Mouse (Mus musculus) gastrocnemius, postnatal 14 days (tissue): Measurements from ENCODE around the gene Ptafr. TPM values are rescaled to one million over a fixed set of nuclear protein-coding genes. Genes with fewer than 3 reads are reported as not detected.

ENCODE experiments used
- DNase-seq: peaks from one replicate; pipeline ENCODE4 v3.0.0; 2021; ENCODE audit warnings: mixed read lengths
- intact Hi-C: fragments of 180-260 bp; cut with DNase I; formaldehyde crosslinking; loops from one replicate; pipeline ENCODE4 v1.15.1; 2025; ENCODE audit warnings: low total_unique reads
- long read RNA-seq, 2 experiments: library from polyadenylated mRNA; stranded (forward); transcript quantifications; one replicate each; pipeline ENCODE4 v2.0.0; 2021
- total RNA-seq, 2 experiments: library from RNA; stranded (reverse); gene quantifications; 2 replicates each; pipeline ENCODE4 v1.2.3; 2021

Ptafr gene
- total RNA-seq, result 1 to 10 TPM in 1 of 2 experiments, under 1 TPM in 1; 0.91 to 1.6 TPM
- long read RNA-seq, experiment 1, result 0 reads
- long read RNA-seq, experiment 2, result 0 reads

DNA sequence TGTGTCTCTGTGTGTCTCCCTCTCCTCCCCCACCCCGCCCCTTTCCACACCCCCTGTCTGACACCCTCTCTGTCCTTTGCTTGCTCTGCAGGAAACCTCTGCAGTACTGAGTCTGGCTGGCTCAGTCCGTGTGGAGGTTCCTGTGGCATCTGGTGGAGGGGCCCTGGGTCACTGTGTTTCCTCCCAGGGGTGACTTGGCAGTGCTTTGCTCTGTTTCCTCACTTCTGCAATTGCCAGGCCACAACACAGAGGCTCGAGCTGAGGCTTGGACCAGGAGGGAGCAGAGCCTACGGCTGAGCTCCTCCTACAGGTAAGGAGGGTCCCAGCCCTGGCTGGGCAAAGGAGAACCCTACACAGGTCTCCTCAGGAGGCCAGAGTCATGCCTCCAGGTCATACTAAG lies at the start of gene Ptafr:
Gene Ptafr (plus strand): TSS at position 103 of the 400 bp plus-strand sequence.
- DNase-seq, result peak; percentile 36
- intact Hi-C loops, result no loop called here

DNA sequence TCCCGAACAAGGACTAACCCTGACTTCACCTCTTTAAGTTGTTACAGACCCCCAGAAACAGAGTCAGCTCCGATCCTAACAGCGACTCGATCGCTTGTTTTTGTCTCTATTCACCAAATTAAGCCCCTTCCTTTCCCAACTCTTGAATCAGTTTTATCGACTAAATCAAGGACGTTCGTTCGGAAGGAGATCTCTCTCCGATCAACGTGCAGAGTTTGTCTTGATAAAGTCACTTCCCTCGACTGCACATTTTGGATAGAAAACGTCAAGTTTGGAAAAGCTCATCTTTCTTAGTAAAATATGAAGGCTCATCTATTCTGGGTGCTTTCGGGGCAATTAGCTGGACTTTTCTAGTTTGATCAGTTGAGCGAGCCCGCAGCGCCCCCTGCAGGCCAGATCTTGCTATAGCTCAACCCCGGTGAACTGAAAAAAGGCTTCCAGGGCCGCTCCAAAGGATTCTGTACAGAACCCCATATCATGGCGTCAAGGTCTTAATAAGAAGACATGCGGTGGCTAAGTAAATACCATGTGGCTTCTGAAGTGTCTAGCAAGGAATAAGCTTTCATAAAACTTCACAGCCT lies 49.2 kb upstream of the Ptafr start:
- intact Hi-C loops, result loop anchor here (5.0 to 10.0 kb wide), 2 partner anchors 47 to 220 kb away; no protein-coding TSS in a partner anchor
- DNase-seq, result peak; percentile 80

DNA sequence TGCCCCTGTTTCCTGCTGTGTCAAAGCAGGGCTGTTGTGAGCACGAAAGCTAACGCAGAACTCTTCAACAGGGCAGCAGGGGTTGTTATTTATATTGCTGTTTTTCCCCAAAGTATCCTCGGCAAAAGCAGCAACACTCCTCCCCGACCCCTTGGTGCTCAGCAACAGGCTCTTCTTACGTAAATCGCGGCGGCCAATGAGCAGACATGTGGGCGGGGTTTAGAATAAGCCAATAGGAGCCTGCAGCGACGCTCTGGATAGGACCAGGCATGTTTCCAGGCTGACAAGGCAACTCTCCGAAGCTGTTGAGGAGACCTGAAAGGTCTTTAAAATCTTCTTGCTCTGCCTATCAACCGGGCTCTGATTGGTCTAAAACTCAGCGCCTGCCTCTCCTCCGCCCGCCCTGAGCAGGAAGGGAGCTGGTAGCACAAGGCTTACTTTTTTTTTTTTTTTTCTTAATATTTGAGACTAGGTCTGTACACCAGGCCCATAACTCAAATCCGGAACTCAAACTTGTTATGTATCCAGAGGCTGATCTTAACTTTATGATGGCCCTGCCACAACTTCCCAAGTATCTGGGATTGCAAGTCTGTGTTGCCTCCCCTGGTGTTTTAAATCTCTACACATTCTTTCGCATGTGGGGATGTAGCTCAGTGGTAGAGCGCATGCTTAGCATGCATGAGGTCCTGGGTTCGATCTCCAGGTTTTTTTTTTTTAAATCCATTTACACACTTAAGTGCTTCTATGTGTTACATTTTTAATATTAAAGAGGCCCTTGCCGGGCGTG lies 48.3 kb upstream of the Ptafr start:
- intact Hi-C loops, result loop anchor here (10.0 kb wide), 1 partner anchor 221 kb away; no protein-coding TSS in a partner anchor
- DNase-seq, result peak; percentile 94

DNA sequence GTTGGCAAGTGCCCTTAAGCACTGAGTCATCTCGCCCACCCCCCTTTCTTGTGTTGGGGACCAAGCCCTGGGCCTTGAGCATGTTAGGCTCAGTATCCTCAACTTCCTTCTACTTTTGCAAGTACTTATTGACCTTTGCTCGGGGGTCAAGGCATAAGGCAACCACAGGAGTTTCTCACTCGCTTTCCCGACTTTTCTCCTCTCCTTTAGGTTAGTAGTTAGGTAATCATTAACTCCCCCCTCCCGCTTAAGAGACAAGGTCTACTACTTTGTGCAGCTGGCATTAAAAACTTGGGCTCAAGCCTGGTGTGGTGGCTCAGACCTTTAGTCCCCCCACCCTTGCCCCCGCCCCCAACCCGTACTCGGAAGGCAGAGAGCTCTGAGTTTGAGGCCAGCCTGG lies 45.8 kb upstream of the Ptafr start:
- DNase-seq, result no peak
- intact Hi-C loops, result loop anchor here (10.0 kb wide), 1 partner anchor 223 kb away; no protein-coding TSS in a partner anchor

DNA sequence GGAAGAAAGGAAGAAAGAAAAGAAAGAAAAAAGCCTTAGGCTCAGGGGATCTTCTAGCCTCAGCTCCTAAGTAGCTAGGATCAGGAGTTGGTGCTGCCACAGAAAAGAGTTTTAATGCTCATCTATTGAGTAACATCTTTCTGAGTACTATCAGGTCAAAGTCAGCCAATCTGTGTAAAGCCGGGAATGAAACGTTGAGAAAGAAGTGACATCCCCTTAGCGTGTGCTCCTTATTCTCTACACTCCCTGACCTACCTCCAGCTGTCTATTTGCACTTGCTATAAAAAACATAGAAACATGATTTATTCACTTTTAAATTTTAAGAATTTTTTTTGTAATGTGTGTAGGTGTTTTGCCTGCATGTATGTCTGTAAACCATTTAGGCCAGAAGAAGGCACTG lies 44.7 kb upstream of the Ptafr start:
- no peak for DNase-seq
- intact Hi-C loops, result loop anchor here (10.0 kb wide), 1 partner anchor 224 kb away; no protein-coding TSS in a partner anchor

DNA sequence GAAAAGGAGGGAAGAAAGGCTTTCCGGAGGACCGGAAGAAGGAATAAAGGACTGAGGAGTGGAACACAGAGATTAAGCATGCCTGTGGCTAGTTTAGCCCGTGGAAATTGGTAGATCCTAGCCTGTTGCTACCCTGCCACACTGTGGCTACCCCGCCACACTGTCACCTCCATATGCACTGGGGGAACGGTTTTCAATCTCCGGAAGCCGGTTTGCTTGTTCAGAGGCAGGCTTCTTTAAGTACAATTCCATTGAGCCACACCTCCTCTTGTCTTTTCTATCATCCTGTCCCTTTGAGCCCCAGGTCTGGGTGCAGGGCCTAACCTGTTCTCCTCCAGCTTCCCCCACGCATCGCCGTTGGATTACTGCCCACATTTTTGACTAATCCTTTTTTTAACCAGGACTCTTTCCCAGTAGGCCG lies 39.5 kb upstream of the Ptafr start:
- intact Hi-C loops, result no loop called here
- no peak for DNase-seq

DNA sequence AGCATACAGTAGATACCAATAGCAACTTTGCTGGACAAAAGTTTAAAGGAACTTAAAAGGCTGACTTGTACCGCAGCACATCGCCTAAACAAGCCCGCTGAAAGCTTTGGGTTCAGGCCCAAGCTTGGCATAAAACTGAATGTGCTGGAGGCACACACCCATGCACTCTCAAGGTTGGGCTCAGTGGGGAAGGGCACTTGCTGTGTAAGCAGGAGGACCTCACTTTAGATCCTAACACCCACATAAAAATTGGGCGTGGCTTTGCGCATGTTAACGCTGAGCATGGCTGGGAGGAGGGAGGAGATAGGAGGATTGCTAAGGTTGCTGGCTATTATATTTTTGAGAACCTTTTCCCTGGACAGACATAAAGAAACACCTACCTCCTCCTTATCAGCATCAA lies 39.1 kb upstream of the Ptafr start:
- intact Hi-C loops, result no loop called here
- no peak for DNase-seq

DNA sequence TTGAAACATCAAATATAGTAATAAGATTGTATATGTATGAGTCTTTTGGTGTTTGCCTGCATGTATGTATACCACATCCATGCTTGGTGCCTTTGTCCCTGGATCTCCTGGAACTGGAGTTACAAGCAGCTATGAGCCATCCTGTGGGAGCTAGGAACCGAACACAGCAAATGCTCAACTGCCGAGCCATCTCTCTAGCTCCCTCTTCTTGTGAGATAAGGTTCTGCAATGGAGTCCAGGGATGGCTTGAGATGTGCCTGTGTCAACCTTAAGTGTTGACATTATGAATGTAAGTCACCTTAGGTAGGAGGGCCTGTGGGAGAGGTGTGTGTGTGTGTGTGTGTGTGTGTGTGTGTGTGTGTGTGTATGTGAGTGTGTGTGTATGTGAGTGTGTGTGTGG lies 37.2 kb upstream of the Ptafr start:
- intact Hi-C loops, result no loop called here
- DNase-seq, result no peak

DNA sequence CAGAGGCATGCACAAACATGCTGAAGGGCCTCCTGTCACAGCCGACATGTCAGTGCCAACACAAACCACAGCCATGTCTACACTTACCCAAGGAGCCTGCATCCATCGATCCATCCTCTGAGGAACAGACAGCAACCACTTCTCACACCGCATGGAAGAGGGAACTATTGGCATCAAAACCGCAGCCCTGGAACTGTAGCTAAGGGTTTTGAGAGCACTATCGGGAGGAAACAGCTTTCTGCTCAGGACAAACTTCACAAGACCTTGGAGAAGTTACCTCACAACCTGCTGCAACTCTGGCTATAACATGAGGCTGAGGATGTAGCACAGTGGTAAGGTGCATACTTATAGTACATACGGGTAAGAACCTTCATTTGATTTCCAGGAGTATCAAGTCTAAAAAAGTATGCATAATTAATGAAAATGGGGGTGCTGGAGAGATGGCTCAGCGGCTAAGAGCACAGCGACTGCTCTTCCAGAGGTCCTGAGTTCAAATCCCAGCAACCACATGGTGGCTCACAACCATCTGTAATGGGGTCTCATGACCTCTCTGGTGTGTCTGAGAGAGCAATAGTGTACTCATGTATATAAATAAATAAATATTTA lies 35.8 kb upstream of the Ptafr start:
- no peak for DNase-seq
- intact Hi-C loops, result no loop called here

DNA sequence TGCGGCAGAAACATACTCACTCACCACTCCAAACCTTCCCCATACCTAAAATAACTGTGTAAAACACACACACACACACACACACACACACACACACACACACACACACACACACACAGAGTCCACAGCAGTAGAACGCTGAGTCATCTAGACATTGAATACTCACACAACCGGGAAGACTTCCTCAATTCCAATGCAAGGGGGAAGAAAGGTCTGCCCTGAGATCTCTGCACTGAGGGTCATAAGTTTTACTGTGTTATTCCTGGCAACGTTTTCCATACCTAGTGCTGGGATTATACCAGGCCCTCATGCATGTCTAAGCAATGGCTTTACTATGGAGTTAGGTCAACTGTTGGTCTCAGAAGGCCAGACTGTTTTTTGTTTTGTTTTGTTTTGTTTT lies 34.5 kb upstream of the Ptafr start:
- intact Hi-C loops, result no loop called here
- no peak for DNase-seq

DNA sequence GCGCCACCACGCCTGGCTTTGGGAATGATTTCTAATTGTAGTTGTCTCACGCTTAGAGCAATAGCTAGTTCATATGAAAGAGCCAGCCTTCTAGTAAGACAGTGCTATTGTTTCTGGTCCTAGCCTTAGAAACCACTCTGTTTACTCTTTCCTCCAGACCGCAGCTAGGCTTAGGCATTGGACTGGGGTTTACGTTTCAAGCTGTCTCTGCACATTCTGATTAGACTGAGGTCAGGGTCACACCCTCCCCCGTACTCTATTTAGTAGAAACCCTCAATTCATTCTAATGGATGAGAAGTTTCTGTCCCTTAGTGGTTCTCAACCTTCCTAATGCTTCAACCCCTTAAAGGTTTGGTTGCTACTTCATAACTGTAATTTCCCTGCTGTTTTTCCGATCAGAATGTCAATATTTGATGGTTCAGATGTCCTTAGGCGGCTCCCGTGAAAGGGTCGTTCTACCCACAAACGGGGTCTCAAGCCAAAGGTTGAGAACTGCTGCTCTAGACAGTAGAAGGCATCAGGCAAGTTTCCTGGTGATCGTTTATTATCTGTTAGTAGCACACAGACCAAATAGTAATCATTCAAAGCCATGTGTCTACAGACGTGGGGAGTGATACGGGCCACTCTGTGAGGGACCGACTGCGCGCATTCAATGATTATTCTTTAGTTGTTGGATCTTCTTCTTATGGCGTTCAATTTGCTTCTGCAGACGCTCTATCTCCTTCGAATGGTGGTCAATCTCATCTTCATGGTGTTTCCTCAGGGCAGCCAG lies 33.6 kb upstream of the Ptafr start:
- DNase-seq, result no peak
- intact Hi-C loops, result no loop called here

DNA sequence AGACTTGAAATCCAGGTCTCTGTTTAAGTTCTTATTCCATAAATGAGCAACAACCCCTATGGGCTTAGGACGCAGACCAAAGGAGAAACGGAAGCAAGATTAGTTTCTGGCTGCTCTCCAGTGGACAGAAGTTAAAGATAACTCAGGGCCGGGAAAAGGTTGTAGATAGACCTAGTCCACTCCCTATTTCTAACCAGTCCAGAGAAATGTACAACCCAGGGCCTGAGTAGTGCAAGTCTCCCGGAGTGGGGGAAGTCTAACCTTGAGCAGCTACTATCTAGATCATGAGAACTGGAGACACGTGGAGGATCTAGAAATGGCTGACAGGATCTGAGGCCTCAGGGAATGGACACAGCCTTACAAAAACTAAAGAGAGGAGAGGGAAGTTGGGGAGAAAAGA lies 31.4 kb upstream of the Ptafr start:
- DNase-seq, result no peak

DNA sequence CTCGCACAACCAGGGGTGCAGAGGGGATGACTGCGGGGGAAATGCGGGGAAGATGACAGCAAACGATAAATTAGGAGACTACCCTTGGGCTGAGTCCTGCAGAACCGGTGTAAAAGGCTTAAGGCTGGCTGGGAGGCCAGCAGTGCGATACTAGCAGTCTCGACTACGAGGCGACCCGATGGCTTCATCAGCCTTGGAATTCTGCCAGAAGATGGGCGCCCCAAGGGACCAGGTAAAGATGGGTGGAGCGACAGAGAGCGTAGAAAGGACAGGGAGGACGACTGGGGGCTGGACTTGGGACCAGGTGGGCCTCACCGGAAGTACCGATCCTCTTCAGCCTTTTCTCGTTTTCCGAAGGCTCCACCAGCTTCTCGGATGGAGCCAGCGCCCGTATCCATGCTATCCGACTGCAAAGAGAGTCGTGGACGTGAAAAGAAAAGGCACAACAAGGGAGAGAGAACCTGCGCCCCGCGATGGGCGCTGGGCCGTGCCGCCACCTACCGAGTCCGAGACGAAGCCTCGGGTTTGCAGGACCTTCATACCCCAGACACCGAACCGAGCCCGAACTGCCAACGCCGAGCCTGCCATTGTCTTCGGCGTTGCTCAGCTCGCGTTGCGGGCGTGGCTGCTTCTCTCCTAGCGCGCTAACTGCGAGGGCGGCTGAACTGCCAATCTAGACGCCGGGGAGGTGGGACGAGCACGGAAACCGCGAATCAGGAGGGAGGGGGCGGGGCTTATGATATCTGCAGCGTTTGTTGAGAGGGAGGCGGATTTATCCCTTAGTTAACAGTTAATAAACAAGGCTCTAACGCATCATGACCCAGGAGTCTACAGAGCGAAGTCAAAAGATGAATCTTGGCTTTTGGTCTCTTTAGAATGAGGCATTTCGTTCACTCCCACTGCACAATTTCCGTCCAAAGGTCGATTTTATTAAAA lies 30.6 kb upstream of the Ptafr start, which contains the start of gene Atpif1:
Gene Atpif1 (minus strand): TSS at position 679 of the 936 bp plus-strand sequence.
- intact Hi-C loops, result no loop called here
- peak; percentile 91 for DNase-seq

More for the DNA sequence above, 31.4 kb upstream of the Ptafr start:
- intact Hi-C loops, result no loop called here

DNA sequence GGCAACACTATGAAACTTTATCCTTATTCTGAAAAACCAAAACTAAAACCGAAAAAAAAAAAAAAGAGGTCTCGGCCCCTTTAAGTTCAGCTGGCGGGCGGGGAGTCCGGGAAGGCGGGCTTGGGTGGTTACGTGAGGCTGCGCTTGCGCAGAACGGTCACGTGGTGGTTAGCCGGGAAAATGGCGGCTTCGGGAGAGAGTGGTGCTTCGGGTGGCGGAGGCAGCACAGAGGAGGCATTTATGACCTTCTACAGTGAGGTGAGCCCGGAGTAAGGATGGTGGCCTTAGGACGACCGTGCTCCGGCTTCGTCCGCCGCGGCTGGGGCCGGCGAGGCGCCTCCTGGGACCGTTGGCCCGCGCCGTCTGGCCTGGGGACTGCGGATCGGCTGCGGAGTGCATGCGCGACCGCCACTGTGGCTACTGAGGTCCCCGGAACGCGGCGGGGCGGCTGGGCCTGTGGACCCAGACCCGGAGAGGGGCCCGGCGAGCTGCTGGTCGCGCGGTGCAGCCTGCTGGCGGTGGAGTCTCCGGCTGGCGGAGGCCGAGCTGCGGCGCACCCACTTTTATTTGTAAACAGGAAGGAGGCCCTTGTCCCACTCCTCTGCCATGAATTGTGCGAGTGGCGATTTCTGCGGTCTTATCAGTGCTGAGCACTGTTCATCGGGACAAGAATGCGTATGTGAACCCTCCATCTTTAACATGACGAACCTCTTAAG lies 28.3 kb upstream of the Ptafr start, which contains the start of gene Dnajc8:
Gene Dnajc8 (plus strand): TSS at position 145 of the 716 bp plus-strand sequence.
- peak; percentile 96 for DNase-seq
- intact Hi-C loops, result no loop called here

DNA sequence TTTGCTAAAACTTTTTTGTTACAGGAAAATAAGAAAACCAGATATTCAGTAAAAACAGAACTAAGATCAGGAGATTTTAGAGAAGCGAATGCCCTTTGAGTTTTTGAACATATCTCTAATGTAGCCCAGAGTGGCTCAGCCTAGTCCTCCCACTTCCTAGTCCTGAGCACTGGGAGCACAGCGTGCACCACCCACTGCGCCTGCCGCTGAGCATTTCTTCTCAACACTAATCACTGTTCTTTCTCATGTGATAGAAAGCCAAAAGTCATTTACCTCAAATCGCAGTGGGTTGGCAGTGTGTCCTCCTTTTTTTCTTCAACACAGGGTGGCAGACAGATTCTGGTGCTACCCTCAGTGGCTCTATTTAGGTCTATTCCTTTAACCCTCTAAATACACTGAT lies 24.4 kb upstream of the Ptafr start:
- intact Hi-C loops, result no loop called here

DNA sequence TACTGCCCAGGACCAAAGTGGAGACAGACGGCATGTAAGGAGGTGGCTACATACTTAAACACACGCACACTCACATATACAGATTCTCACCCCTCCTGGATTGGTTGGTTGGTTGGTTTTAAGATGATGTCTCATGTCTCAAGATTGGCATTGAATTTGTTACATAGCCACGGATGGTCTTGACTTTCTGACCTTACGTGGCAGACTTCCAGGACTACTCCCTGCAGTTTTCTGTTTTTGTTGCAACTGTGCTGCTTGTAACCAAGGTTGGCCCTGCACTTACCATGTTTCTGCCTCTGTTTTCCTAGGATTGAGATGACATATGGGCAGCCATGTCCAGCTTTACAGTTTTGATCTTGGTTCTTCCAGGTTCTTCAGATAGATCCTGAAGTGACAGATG lies 22.5 kb upstream of the Ptafr start:
- intact Hi-C loops, result no loop called here

More for the DNA sequence above, 24.4 kb upstream of the Ptafr start:
- DNase-seq, result no peak

DNA sequence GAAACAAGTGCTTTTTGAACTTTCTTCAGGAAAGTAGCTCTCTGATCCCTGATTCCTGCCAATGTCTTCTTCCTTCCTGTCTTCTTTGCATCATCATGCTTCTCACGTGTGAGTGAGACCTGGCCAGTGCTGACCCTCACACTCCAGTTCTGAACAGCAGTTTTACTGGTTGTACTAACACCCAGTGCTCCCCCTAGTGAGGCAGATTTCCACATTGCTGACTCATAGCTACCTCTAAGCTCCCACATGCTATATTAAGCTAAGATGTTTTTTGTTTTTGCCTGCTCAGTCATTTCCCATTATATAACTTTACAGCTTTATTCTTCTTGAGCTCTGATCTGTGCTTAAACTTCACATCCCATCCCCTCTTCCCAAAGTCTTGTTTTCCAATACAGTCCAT lies 21.1 kb upstream of the Ptafr start:
- no peak for DNase-seq
- intact Hi-C loops, result no loop called here

More for the DNA sequence above, 22.5 kb upstream of the Ptafr start:
- no peak for DNase-seq

DNA sequence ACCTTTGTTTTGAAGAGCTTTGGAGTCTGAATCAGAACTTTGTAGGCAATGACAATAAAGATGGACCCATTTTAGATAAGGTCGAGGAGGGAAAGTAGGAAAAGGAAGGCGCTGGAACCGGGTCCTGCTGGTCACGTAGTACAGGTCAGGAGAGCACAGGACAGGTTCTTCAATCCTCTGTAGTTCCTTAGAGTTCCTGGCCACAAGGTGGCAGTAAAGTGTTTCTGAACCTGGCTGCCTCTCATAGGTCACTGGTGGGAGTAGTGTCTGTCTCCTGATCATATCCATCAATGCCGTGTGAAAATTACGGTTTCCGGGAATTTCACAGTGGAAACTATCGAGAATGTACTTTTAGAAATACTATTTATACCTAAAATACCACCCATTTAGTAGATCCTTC lies 18.0 kb upstream of the Ptafr start:
- intact Hi-C loops, result no loop called here
- peak; percentile 27 for DNase-seq
